9 mouse cellular contexts compared by ENCODE assay signal in genomic region chr10:119453431-119454105, GRCm38 (mm10). TPM values are rescaled to one million over a fixed set of nuclear protein-coding genes. Genes with fewer than 3 reads are reported as not detected.
DNase-seq lines count a peak whose midpoint lies in the region; ATAC-seq and TF ChIP-seq lines count a peak whose summit lies in the region.
"Had no signal": no experiment of that assay in that cellular context is flagged by ENCODE, and none has a peak within 500 bp of the region (broad histone marks: within the 10 kb centered on the region; RNA-seq: fewer than 3 reads in every experiment).

Gene Grip1, plus strand, starts transcription at chr10:119453830.

- under 1% methylated on average over 77 of the region's 84 CpGs for WGBS in heart, embryonic 16.5 days
- under 1% methylated on average over 58 of the region's 84 CpGs for WGBS in liver, postnatal 0 days (ENCODE audit: insufficient replicate concordance)

- H3K36me3 ChIP-seq in heart, embryonic 16.5 days (ENCODE audit: control insufficient read depth, insufficient read depth) = no peaks in the 10 kb centered on the region
- H3K36me3 ChIP-seq in liver, postnatal 0 days (replicated peaks; ENCODE audit: insufficient read depth, low read length) = no peaks in the 10 kb centered on the region

- peak within 1 kb of the TSS; percentile 76 for H3K9ac ChIP-seq in heart, embryonic 16.5 days (ENCODE audit: low read length)
- peak within 1 kb of the TSS; percentile 65 for H3K9ac ChIP-seq in liver, postnatal 0 days (replicated peaks)

- H3K9me3 ChIP-seq in heart, embryonic 16.5 days (replicated peaks; ENCODE audit: control insufficient read depth, low read length) = no peaks in the 10 kb centered on the region
- no peaks in the 10 kb centered on the region for H3K9me3 ChIP-seq in liver, postnatal 0 days (ENCODE audit: low read length)

- TF ChIP-seq CTCF in liver, postnatal 0 days (IDR thresholded peaks at IDR 0.05; ENCODE audit: low read depth) = no peak

- H3K27me3 ChIP-seq in heart, embryonic 16.5 days (ENCODE audit: control insufficient read depth, insufficient read depth, low read length) = peaks cover 5% of the 10 kb centered on the region; the same call in 1 of the 2 replicates
- peaks cover 25% of the 10 kb centered on the region for H3K27me3 ChIP-seq in liver, postnatal 0 days (ENCODE audit: insufficient read depth, low read length)

- H3K4me1 ChIP-seq in heart, embryonic 16.5 days (ENCODE audit: control insufficient read depth, insufficient read depth, low read length) = peaks cover 12% of the 10 kb centered on the region
- H3K4me1 ChIP-seq in liver, postnatal 0 days (ENCODE audit: insufficient read depth) = peaks cover 7% of the 10 kb centered on the region; the same call in 1 of the 2 replicates

- TF ChIP-seq EP300 in liver, postnatal 0 days (IDR thresholded peaks at IDR 0.05; ENCODE audit: low read depth) = no peak

- peak within 1 kb of the TSS; percentile 100 for H3K4me2 ChIP-seq in heart, embryonic 16.5 days (ENCODE audit: low read depth, low read length)
- H3K4me2 ChIP-seq in liver, postnatal 0 days (ENCODE audit: low read depth, low read length) = peak within 1 kb of the TSS; percentile 83

- peak; percentile 79 for ATAC-seq in heart, embryonic 16.5 days (replicated peaks; ENCODE audit: extremely low read depth, insufficient read depth, low FRiP score)
- peak; percentile 74 for ATAC-seq in liver, postnatal 0 days
- ATAC-seq in erythroid progenitor cell, adult 5-6 weeks (replicated peaks; ENCODE audit: low FRiP score, poor library complexity, severe bottlenecking) = no peak

- H3K4me3 ChIP-seq in heart, embryonic 16.5 days (ENCODE audit: low read length) = peak within 1 kb of the TSS; percentile 75
- H3K4me3 ChIP-seq in liver, postnatal 0 days (ENCODE audit: low read depth, low read length) = peak within 1 kb of the TSS; percentile 62

- peak; percentile 16 for DNase-seq in urinary bladder, postnatal 14 days (ENCODE audit: low spot score)
- DNase-seq in urinary bladder, postnatal 10 days (ENCODE audit: low spot score) = no peak
- peak; percentile 83 for DNase-seq in embryo, embryonic 10 days (ENCODE audit: low spot score)
- peak; percentile 65 to 74 for DNase-seq in kidney, postnatal 4 days
- peak; percentile 53 for DNase-seq in liver, postnatal 0 days
- DNase-seq in retina, postnatal 1 day = peak; percentile 85

- 0 out of 2 replicates have a peak within 1 kb of the TSS, but pooled peaks have one; percentile 6 for H3K27ac ChIP-seq in heart, embryonic 16.5 days (ENCODE audit: low read length)
- peak within 1 kb of the TSS; percentile 62 for H3K27ac ChIP-seq in liver, postnatal 0 days (ENCODE audit: low read depth)

RNA-seq across cellular contexts. Expression of gene Grip1, which starts in this region (rescaled TPM):
- polyA plus RNA-seq in heart, embryonic 16.5 days (2015; fragmentation: Nextera tagmentation; extraction: Ambion mirVana) = 1.4 and 1.6 TPM in 2 replicates
- 0.86 and 0.88 TPM in 2 replicates for polyA plus RNA-seq in liver, postnatal 0 days (2015; fragmentation: Nextera tagmentation; extraction: Ambion mirVana)
- not detected in 2 replicates for total RNA-seq in erythroid progenitor cell, adult 5-6 weeks (2015; ENCODE audit: low replicate concordance)
- total RNA-seq in erythroid progenitor cell, adult 5-6 weeks (2017; ENCODE audit: low replicate concordance) = not detected in 2 replicates
- total RNA-seq: common myeloid progenitor, adult 5-6 weeks had no signal

Comparison
In these comparisons a context has a peak if more than half of its experiments do, and no peak if none do; other contexts are left out.
1. Peak in DNase-seq, ATAC-seq, H3K4me3 ChIP-seq, H3K27ac ChIP-seq, H3K9ac ChIP-seq and H3K4me2 ChIP-seq in liver, postnatal 0 days; RNA of the gene not detected or under 1 TPM.